Mouse (Mus musculus) limb, embryonic 14.5 days (tissue): ENCODE results near the gene Tmem143. TPM values are rescaled to one million over a fixed set of nuclear protein-coding genes. Genes with fewer than 3 reads are reported as not detected.
A peak's percentile ranks its signal among the peaks of the same experiment; 100 is the strongest.

Experiments used
- ATAC-seq: fragments of 200-750 bp; cut with Nextera tagmentation; 2 replicates; pipeline ENCODE4 v1.8.0; 2017; ENCODE audit warnings: low read depth, moderate number of reproducible peaks, moderate TSS enrichment; ENCODE audit not compliant: low FRiP score
- DNase-seq: peaks from one replicate; pipeline ENCODE4 v3.0.0-alpha.2; 2015; ENCODE audit warnings: low spot score
- H3K27ac ChIP-seq: fragments of 300-500 bp; sonication (generic); replicated peaks from 2 replicates; pipeline ENCODE4 v1.5.1; 2014; ENCODE audit warnings: low read depth, mild to moderate bottlenecking, low read length, moderate library complexity, mixed read lengths
- H3K27me3 ChIP-seq: fragments of 300-500 bp; sonication (generic); 2 replicates; pipeline ENCODE4 v1.6.1; 2014; ENCODE audit warnings: low read length, mixed read lengths; ENCODE audit not compliant: control insufficient read depth, insufficient read depth
- H3K36me3 ChIP-seq: fragments of 300-500 bp; sonication (generic); 2 replicates; pipeline ENCODE4 v1.6.1; 2014; ENCODE audit warnings: mild to moderate bottlenecking, low read length, moderate library complexity, mixed read lengths; ENCODE audit not compliant: control insufficient read depth, insufficient read depth
- H3K4me1 ChIP-seq: fragments of 300-500 bp; sonication (generic); 2 replicates; pipeline ENCODE4 v1.6.1; 2014; ENCODE audit warnings: antibody characterized with exemption, low read length, mixed read lengths; ENCODE audit not compliant: control insufficient read depth, insufficient read depth
- H3K4me2 ChIP-seq: fragments of 300-500 bp; sonication (generic); replicated peaks from 2 replicates; pipeline ENCODE4 v1.6.1; 2014; ENCODE audit warnings: low read depth, mild to moderate bottlenecking, low read length, moderate library complexity; ENCODE audit not compliant: severe bottlenecking
- H3K4me3 ChIP-seq: fragments of 300-500 bp; sonication (generic); replicated peaks from 2 replicates; pipeline ENCODE4 v1.5.1; 2014; ENCODE audit warnings: low read length
- H3K9ac ChIP-seq: fragments of 300-500 bp; sonication (generic); 2 replicates; pipeline ENCODE4 v1.6.1; 2014; ENCODE audit warnings: mild to moderate bottlenecking, low read depth, low read length, moderate library complexity; ENCODE audit not compliant: severe bottlenecking
- H3K9me3 ChIP-seq: fragments of 300-500 bp; sonication (generic); 2 replicates; pipeline ENCODE4 v1.6.1; 2016; ENCODE audit warnings: low read length; ENCODE audit not compliant: control insufficient read depth
- POLR2A ChIP-seq: fragments of 200-500 bp; IDR thresholded peaks from 2 replicates; pipeline ENCODE4 v1.8.0; 2012; ENCODE audit warnings: inconsistent platforms, mild to moderate bottlenecking, moderate library complexity, borderline replicate concordance; ENCODE audit not compliant: insufficient read depth, insufficient read length; ENCODE audit errors: extremely low read depth
- WGBS: fragments of 180-500 bp; shearing (Covaris S2); extraction: QIAGEN DNeasy Blood & Tissue Kit; methylation state at CpG from one replicate; pipeline ENCODE4 v1.1.7; 2014; 5-methylcytosine and 5-hydroxymethylcytosine counted together
- polyA plus RNA-seq, 2 experiments: library from polyadenylated mRNA; depleted of rRNA in 1 of 2; stranded (reverse) in 1 of 2; unstranded in 1 of 2; fragments of >200 nt; fragmentation: Nextera tagmentation in 1 of 2; extraction: Ambion mirVana in 1 of 2; gene quantifications; 2 replicates each; pipeline versions ENCODE4 v1.2.1 to v1.2.3; 2012 to 2014

The Tmem143 gene
- polyA plus RNA-seq (2012; rRNA removed) (17.1 and 22.7 TPM in 2 replicates), polyA plus RNA-seq (2014; fragmentation: Nextera tagmentation; extraction: Ambion mirVana) (3.5 and 4.7 TPM in 2 replicates)

GRCm38 (mm10) chr7:45896517-45897257 is at the start of gene Tmem143, which contains the start of gene Syngr4:
Gene Tmem143 (plus strand): TSS chr7:45896941.
Gene Syngr4 (minus strand): TSS chr7:45896714.
- peak within 1 kb of the TSS; percentile 54 for H3K4me3 ChIP-seq
- peak within 1 kb of the TSS; percentile 53 for H3K27ac ChIP-seq
- ATAC-seq (peak; percentile 97), DNase-seq (peak; percentile 100)
- WGBS = 1% methylated on average over 40 of the region's 40 CpGs
- peak within 1 kb of the TSS; percentile 59 for H3K9ac ChIP-seq
- peaks cover 6% of the 10 kb centered on the region; the same call in 1 of the 2 replicates for H3K4me1 ChIP-seq
- H3K9me3 ChIP-seq = no peaks in the 10 kb centered on the region
- peak within 1 kb of the TSS; percentile 89 for H3K4me2 ChIP-seq
- peak; percentile 75; the same call in 1 of the 2 replicates for TF ChIP-seq POLR2A
- H3K36me3 ChIP-seq = no peaks in the 10 kb centered on the region
- no peaks in the 10 kb centered on the region for H3K27me3 ChIP-seq

GRCm38 (mm10) chr7:45848447-45849027 is 48.2 kb upstream of the Tmem143 start:
- Histone ChIP-seq H3K9me3 (no peaks in the 10 kb centered on the region), H3K4me3 (no peak overlapping the region), H3K27me3 (no peaks in the 10 kb centered on the region), H3K4me1 (no peaks in the 10 kb centered on the region; the same call in 1 of the 2 replicates), H3K27ac (no peak overlapping the region), H3K4me2 (0 out of 2 replicates have a peak overlapping the region, but pooled peaks have one; percentile 3), H3K9ac (peak overlapping the region; percentile 41; the same call in 1 of the 2 replicates), H3K36me3 (no peaks in the 10 kb centered on the region)
- ATAC-seq (no peak), DNase-seq (no peak)
- WGBS = 11% methylated on average over 6 of the region's 6 CpGs
- no peak for TF ChIP-seq POLR2A

- Histone ChIP-seq H3K9me3 (no peaks in the 10 kb centered on the region), H3K4me2 (no peak overlapping the region), H3K9ac (no peak overlapping the region), H3K4me1 (no peaks in the 10 kb centered on the region; the same call in 1 of the 2 replicates), H3K36me3 (no peaks in the 10 kb centered on the region), H3K27ac (no peak overlapping the region), H3K27me3 (no peaks in the 10 kb centered on the region), H3K4me3 (no peak overlapping the region)
- no peak for TF ChIP-seq POLR2A
- ATAC-seq (no peak), DNase-seq (no peak)
- WGBS = 64% methylated on average over 3 of the region's 3 CpGs
These were observed 46.1 kb upstream of the Tmem143 start for GRCm38 (mm10) chr7:45850661-45851060.

- ATAC-seq = no peak
- Histone ChIP-seq H3K36me3 (no peaks in the 10 kb centered on the region), H3K4me1 (peaks cover 6% of the 10 kb centered on the region), H3K9me3 (no peaks in the 10 kb centered on the region), H3K4me2 (no peak overlapping the region), H3K9ac (no peak overlapping the region), H3K27me3 (0 out of 2 replicates have a peak, but pooled peaks cover 6% of the 10 kb centered on the region), H3K4me3 (no peak overlapping the region), H3K27ac (no peak overlapping the region)
- DNase-seq = no peak
- TF ChIP-seq POLR2A = no peak
- 83% methylated on average over 12 of the region's 12 CpGs for WGBS
These were observed 43.7 kb upstream of the Tmem143 start for GRCm38 (mm10) chr7:45853089-45853488.

GRCm38 (mm10) chr7:45856950-45857901 is 39.5 kb upstream of the Tmem143 start:
- ATAC-seq = peak; percentile 66
- WGBS = 3% methylated on average over 27 of the region's 30 CpGs
- TF ChIP-seq POLR2A = no peak
- no peak overlapping the region for H3K27ac ChIP-seq
- peak overlapping the region; percentile 31 for H3K4me3 ChIP-seq
- DNase-seq = no peak
- H3K27me3 ChIP-seq = 0 out of 2 replicates have a peak, but pooled peaks cover 9% of the 10 kb centered on the region
- no peaks in the 10 kb centered on the region for H3K9me3 ChIP-seq
- peaks cover 8% of the 10 kb centered on the region; the same call in 1 of the 2 replicates for H3K4me1 ChIP-seq
- H3K9ac ChIP-seq = peak overlapping the region; percentile 38
- peak overlapping the region; percentile 48 for H3K4me2 ChIP-seq
- no peaks in the 10 kb centered on the region for H3K36me3 ChIP-seq
